Mouse (Mus musculus) fibroblast of lung, adult 2 months (primary cell): ENCODE data around the gene Rtp3.

Experiments used
- DNase-seq: peaks from one replicate; pipeline ENCODE4 v3.0.0-alpha.2; 2011; ENCODE audit warnings: low read depth

Rtp3 gene

GRCm38 (mm10) chr9:110979411-110979810, 11.0 kb downstream of the Rtp3 start:
- DNase-seq, result no peak

DNA sequence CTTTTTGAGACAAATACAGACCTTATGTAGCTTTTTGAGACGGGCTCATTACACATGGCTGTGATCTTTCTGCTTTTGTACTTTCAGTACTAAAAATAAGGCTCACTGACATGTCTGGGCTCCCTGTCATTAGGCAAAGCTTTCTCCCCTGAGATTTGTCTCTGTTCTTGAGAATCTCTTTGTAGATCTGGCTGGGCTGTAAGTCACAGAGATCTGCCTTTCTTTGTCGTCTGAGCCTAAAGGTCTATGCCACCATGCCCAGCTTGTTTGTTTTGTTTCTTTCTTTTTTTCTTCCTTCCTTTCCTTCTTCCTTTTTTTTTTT, 24.5 kb downstream of the Rtp3 start:
- no peak for DNase-seq

DNA sequence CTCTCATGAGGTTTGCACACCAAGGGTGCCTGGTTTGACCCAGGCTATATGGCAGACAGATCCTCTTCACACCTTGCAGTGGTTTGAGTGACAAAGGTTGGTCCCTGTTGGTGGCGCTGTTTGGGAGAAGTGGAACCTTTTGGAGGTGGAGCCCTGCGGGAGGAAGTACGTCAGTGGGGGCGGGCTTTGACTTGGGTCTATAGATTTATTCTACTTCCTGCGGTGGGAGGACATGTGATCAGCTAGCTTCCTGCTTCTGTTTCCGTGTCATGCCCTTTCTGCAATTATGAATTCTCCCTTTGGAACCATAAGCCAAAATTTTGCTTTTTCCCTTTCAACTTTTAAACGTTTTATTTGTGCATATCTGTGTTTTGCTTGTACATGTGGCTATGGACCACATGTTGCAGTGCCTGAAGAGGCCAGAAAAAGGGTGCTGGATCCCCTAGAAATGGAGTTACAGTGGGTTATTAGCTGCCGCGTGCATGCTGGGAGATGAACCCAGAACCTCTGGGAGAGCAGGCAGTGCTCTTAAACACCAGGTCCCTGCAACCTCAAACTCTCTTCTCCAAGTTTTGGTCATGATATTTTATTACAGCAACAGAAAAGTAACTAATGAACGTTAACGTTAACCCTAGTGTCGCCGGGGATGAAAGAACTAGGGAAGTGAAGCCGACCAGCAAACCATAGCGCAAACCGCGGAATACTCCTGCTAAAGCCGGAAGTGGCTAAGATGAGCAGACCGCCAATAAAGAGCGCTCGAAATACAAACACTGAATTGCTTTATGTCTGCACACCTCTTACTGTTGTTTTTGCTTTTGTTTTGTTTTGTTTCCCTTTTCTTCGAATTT, 25.1 kb downstream of the Rtp3 start:
- DNase-seq, result no peak

DNA sequence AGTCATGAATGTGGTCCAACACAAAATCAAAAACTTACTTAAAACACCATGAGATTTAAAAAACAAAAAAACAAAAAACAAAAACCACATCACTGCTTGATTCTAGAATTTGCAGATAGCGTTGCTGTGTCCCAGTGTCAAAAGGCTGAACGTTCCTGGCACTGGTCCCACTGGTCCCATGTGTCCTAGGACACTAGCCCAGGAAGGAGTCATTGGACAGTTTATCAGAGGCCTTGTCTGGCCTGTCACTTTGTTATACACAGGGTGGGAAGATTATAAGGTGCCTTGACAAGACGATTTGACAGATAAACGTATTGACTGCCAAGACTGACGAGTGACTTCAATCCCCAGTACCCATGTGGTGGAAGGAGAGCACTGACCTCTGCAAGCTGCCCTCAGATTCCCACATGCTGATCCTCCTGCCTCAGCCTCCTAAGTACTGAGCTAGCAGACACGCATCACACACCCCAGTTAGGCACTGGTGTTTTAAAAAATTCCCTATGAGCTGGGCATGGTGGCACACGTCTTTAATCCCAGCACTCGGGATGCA, 26.7 kb downstream of the Rtp3 start:
- no peak for DNase-seq

DNA sequence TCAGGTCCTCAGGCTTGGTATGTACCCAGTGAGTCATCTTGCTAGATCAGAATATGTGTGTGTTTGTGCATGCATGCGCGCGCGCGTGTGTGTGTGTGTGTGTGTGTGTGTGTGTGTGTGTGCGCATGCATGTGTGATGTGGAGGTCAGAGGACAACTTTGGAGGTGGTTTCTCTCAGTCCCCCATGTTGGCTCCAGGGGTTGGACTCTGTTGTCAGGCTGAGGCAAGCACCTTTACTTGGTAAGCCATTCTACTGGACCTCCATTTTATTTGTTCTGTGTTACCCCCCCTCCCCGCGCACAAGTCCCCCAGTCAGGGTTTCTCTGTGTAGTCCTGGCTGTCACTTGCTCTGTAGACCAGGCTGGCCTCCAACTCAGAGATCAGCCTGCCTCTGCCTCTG, 29.0 kb downstream of the Rtp3 start:
- DNase-seq, result no peak

GRCm38 (mm10) chr9:110960230-110961149, 29.9 kb downstream of the Rtp3 start:
- DNase-seq, result no peak

GRCm38 (mm10) chr9:110959669-110960068, 30.7 kb downstream of the Rtp3 start:
- DNase-seq, result no peak

DNA sequence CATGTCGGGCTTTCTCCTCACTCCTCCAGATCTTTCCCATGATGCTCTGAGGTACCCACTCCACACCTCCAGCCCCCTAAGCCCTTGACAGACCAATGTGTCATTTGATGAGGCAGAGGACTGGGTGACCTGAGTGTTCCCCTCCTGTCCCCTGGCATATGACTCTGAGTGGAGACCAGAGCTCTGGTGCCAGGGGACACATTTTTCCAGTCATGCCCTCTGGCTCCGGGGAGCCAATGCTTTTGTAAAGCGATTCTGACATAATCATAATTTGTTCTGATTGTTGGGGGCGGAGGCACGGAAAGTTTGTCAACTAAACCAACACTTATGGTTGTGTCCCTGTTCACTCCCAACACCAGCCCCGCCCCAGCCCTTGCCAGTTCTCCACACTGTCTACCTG, 34.4 kb downstream of the Rtp3 start:
- DNase-seq, result no peak

DNA sequence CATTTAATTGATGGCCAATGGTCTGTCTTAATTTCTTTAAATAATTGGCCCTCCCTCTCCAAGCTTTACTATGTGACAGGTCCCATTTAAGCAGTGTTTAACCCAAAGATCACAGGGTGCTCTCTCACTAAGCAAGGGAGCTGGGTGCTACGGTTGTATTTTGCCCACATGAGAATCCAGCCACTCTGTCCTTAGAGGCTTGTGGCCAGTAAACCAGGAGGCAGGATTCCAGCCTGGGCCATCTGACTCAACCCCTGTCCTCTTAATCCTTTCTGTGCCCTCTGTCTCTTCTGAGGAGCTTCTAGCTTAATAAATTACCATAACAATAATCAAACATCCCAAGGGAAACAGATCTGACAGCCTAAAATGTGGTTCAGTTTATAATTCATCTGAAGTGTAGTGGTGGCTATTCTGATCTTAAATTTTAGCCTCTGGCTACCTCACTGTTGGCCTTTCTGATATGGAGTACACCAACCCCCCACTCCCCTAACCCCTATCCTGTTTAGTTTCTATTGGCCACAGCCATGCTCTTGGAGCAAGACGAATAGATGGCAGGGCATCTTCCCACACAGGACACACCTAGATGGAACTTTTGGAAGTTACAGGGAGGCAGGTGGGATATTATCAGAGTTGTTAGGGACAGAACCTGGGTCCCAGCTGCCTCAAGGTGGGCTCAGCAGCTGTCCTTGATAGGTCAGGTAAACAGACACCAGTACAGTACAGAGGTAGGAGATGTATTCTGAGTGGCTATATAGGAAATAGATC, 35.5 kb downstream of the Rtp3 start:
- DNase-seq, result no peak

GRCm38 (mm10) chr9:110953550-110954461, 36.6 kb downstream of the Rtp3 start:
- DNase-seq, result no peak

DNA sequence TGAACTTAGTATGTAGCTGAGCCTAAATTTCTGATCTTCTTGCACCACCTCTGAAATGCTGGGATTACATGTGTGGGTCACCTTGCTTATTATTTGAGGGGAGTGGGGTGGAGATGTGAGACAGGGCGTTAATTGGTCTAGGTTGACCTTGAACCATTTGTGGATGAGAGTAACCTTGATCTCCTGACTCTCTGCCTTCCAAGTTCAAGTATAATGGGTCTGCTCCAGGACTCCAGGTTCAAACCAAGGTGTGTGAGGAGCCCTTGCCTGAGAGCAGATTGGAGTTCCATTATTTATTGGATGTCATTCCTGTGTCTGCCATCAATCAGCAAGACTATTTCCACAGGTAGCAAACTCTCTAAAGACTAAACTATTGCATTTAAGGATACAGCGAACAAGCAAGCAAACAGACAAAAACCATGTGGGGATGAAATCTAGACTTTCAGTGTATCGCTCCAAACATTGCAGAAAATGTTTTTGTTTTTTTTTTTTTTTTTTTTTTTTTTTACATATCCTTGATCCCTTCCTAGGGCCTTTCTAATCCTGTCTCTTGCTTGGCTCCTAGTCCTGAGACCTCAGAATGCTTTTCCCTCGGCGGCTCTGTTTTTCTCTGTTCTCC, 37.3 kb downstream of the Rtp3 start:
- DNase-seq, result no peak

GRCm38 (mm10) chr9:110952398-110952797, 38.0 kb downstream of the Rtp3 start:
- no peak for DNase-seq

DNA sequence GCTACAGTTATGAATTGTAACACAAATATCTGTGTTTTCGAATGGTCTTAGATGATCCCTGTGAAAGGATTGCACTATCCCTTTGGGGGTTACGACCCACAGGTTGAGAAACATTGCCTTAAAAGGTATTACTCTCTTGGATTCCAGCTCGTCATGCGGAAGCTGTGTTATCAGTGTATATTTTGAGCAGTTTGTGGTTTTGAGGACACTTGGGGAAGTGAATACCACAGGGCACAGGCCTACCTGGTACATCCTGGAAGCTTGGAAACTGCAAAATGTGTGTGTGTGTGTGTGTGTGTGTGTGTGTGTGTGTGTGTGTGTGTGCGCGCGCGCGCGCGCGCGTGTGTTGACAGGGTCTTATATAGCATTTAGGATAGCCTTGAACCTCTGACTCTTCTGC, 38.5 kb downstream of the Rtp3 start:
- DNase-seq, result no peak

GRCm38 (mm10) chr9:110951397-110951796, 39.0 kb downstream of the Rtp3 start, which contains the start of gene Lrrc2:
Gene Lrrc2 (plus strand): TSS chr9:110951545.
- no peak for DNase-seq

GRCm38 (mm10) chr9:110950109-110950508, 40.3 kb downstream of the Rtp3 start:
- DNase-seq, result no peak

GRCm38 (mm10) chr9:110948813-110949310, 41.5 kb downstream of the Rtp3 start:
- DNase-seq, result no peak

DNA sequence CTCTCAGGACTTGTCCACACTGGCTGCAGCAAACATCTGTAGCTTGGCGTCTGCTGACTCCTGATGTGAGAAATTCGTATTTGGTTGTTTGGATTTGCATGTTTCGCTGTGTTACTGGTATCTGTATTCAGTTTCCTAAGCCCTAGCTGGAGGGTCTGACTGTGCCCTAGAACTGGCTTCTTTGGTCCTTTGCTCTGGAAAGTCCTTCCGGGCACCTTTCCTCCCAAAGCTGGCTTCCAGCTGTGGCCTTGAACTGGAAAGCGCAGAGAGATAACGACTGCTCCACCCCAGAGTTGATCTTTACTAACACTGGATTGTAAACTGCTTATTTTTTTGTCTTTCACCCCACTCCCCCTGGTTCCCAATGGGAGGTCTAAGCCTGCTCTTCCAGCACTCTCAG, 42.5 kb downstream of the Rtp3 start:
- no peak for DNase-seq

- DNase-seq, result no peak
Observed at GRCm38 (mm10) chr9:110947261-110947661, 43.1 kb downstream of the Rtp3 start.

GRCm38 (mm10) chr9:110946548-110947044, 43.8 kb downstream of the Rtp3 start:
- no peak for DNase-seq

GRCm38 (mm10) chr9:110945926-110946325, 44.5 kb downstream of the Rtp3 start, which contains the start of gene Tdgf1:
Gene Tdgf1 (minus strand): TSS chr9:110946158.
- DNase-seq, result no peak
